Mouse (Mus musculus) lung, embryonic 14.5 days (tissue): ENCODE data around the gene Serpinb1a. TPM values are rescaled to one million over a fixed set of nuclear protein-coding genes. Genes with fewer than 3 reads are reported as not detected.

ENCODE experiments used
- ATAC-seq: fragments of 200-750 bp; cut with Nextera tagmentation; 2 replicates; pipeline ENCODE4 v1.8.0; 2017; ENCODE audit warnings: mild to moderate bottlenecking, moderate TSS enrichment, moderate library complexity; ENCODE audit not compliant: insufficient read depth
- DNase-seq: peaks from one replicate; pipeline ENCODE4 v3.0.0-alpha.2; 2015
- H3K27ac ChIP-seq: fragments of 300-500 bp; sonication (generic); 2 replicates; pipeline ENCODE4 v1.5.1; 2014; ENCODE audit warnings: low read depth, mild to moderate bottlenecking, moderate library complexity
- H3K27me3 ChIP-seq: fragments of 300-500 bp; sonication (generic); 2 replicates; pipeline ENCODE4 v1.6.1; 2014; ENCODE audit warnings: low read length, control low read depth; ENCODE audit not compliant: insufficient read depth
- H3K36me3 ChIP-seq: fragments of 300-500 bp; sonication (generic); 2 replicates; pipeline ENCODE4 v1.6.1; 2014; ENCODE audit warnings: control low read depth; ENCODE audit not compliant: insufficient read depth
- H3K4me1 ChIP-seq: fragments of 300-500 bp; sonication (generic); 2 replicates; pipeline ENCODE4 v1.6.1; 2014; ENCODE audit warnings: antibody characterized with exemption, control low read depth; ENCODE audit not compliant: insufficient read depth
- H3K4me2 ChIP-seq: fragments of 300-500 bp; sonication (generic); 2 replicates; pipeline ENCODE4 v1.6.1; 2014; ENCODE audit warnings: mild to moderate bottlenecking
- H3K4me3 ChIP-seq: fragments of 300-500 bp; sonication (generic); 2 replicates; pipeline ENCODE4 v1.5.1; 2014; ENCODE audit warnings: low read depth, low read length
- H3K9ac ChIP-seq: fragments of 300-500 bp; sonication (generic); 2 replicates; pipeline ENCODE4 v1.6.1; 2014
- H3K9me3 ChIP-seq: fragments of 300-500 bp; sonication (generic); 2 replicates; pipeline ENCODE4 v1.6.1; 2016; ENCODE audit warnings: low read depth, low read length, control low read depth
- CTCF ChIP-seq: IDR thresholded peaks from 2 replicates; pipeline ENCODE4 v1.5.1; 2016; ENCODE audit warnings: antibody characterized with exemption, low read depth
- WGBS: fragments of 180-500 bp; shearing (Covaris S2); extraction: QIAGEN DNeasy Blood & Tissue Kit; methylation state at CpG from one replicate; pipeline ENCODE4 v1.1.7; 2014; 5-methylcytosine and 5-hydroxymethylcytosine counted together
- polyA plus RNA-seq: library from polyadenylated mRNA; unstranded; fragments of >200 nt; fragmentation: Nextera tagmentation; extraction: Ambion mirVana; gene quantifications from 2 replicates; pipeline ENCODE4 v1.2.1, GENCODE M21; 2014

Serpinb1a gene
- polyA plus RNA-seq, 1 experiment from 2014 or later: 5.1 TPM

DNA sequence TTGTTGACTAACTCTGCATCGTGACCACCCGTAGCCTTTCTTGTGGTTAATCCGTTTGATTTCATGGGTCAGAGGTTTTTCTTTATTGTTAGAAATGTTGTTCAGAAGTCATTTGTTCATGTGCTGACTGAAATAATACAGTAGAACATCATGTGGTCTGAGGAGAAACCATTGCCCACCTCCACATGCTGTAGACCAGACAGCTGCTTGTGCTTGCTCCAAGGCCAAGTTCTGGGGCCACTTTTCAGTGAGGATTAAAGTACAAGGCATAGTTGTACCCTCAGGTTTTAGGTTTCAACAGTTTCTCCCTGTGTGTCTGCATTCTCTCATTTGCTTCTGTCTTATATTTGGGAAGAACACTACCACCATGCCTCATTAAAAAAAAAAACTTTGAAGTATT is 43.4 kb downstream of the Serpinb1a start:
- Histone ChIP-seq H3K4me2 (no peak overlapping the region), H3K27ac (no peak overlapping the region), H3K36me3 (peaks cover 37% of the 10 kb centered on the region), H3K27me3 (no peaks in the 10 kb centered on the region), H3K9ac (no peak overlapping the region), H3K4me3 (no peak overlapping the region), H3K4me1 (peaks cover 6% of the 10 kb centered on the region; the same call in 1 of the 2 replicates), H3K9me3 (no peaks in the 10 kb centered on the region)
- no peak for DNase-seq
- TF ChIP-seq CTCF: no peak
- 87% methylated on average over 3 of the region's 3 CpGs for WGBS
- ATAC-seq: no peak

DNA sequence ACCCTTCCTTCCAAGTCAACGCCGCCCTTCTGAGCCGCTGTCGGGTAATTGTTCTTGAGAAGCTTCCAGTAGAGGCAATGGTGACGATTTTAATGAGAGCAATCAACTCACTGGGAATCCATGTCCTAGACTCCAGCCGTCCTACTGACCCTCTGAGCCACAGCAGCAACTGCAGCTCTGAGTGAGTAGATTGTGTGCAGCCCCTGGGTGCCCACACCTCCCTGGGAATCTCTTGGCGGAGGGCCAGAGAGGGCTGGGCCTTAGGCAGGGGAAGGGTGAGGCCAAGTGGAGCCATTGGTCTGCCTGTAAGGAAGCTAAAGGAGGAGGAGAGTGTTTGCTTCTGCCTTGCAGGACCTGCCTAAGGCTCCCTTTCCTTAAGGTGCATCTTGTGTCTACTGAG is 44.2 kb downstream of the Serpinb1a start:
- Histone ChIP-seq H3K4me2 (no peak overlapping the region), H3K9me3 (no peaks in the 10 kb centered on the region), H3K27ac (no peak overlapping the region), H3K36me3 (peaks cover 33% of the 10 kb centered on the region), H3K4me1 (peaks cover 6% of the 10 kb centered on the region; the same call in 1 of the 2 replicates), H3K9ac (no peak overlapping the region), H3K27me3 (no peaks in the 10 kb centered on the region), H3K4me3 (no peak overlapping the region)
- DNase-seq (peak; percentile 27), ATAC-seq (no peak)
- 84% methylated on average over 7 of the region's 7 CpGs for WGBS
- no peak for TF ChIP-seq CTCF

DNA sequence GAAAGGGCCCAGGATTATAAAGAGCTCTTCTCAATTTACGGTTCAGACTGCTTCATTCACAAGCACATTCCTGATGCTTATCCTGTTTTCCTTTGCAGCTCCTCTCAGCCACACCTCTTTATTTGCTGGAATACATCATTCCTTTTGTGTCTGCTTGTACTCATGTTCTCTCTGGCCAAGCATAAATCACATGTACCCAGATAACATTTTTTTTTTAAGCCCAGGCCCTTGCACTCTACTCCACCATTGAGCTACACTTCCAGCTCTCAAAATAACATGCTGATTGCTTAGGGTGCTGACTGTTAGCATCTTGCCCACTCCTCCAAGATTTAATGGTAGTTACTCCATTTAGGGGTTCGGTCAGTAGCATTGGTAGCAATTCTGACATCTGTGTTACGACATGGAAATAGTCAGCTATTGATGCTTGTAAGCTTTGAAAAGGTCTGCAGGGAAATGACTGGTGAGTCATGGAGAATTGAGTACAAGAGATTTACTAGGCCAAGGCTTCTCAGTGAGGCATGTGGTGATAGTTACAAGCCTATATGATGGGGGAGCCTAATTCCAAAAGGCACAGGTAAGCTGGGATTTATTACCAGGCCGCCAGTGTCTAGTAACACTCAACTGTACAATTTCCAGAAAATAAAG is 47.2 kb downstream of the Serpinb1a start:
- no peaks in the 10 kb centered on the region for H3K27me3 ChIP-seq
- 73% methylated on average over 4 of the region's 4 CpGs for WGBS
- no peaks in the 10 kb centered on the region for H3K9me3 ChIP-seq
- peaks cover 22% of the 10 kb centered on the region for H3K36me3 ChIP-seq
- no peak overlapping the region for H3K27ac ChIP-seq
- H3K4me2 ChIP-seq: peak overlapping the region; percentile 88
- no peak for ATAC-seq
- peak overlapping the region; percentile 90 for H3K4me3 ChIP-seq
- DNase-seq: peak; percentile 1
- H3K9ac ChIP-seq: 0 out of 2 replicates have a peak overlapping the region, but pooled peaks have one; percentile 76
- H3K4me1 ChIP-seq: peaks cover 6% of the 10 kb centered on the region; the same call in 1 of the 2 replicates
- no peak for TF ChIP-seq CTCF

DNA sequence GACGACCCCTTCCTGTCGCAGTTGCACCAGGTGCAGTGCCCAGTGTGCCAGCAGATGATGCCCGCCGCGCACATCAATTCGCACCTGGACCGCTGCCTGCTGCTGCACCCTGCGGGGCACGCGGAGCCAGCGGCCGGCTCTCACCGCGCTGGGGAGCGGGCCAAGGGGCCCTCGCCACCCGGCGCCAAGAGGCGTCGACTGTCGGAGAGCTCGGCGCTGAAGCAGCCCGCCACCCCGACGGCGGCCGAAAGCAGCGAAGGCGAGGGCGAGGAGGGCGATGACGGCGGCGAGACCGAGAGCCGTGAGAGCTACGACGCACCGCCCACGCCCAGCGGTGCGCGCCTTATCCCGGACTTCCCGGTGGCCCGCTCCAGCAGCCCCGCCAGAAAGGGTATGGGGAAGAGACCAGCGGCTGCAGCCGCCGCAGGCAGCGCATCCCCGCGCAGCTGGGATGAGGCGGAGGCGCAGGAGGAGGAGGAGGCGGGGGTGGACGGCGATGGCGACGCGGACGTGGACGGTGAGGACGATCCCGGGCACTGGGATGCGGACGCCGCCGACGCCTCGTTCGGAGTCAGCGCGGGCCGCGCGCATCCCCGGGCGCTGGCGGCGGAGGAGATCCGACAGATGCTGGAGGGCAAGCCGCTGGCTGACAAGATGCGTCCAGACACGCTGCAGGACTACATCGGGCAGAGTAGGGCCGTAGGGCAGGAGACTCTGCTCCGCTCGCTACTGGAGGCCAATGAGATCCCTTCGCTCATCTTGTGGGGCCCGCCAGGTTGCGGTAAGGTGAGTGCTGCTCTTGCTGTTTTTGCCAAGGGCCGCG is 48.5 kb downstream of the Serpinb1a start, which contains the start of gene D930007J09Rik:
Gene D930007J09Rik, minus strand, starts transcription at position 591 of the 823 bp plus-strand sequence.
- H3K9ac ChIP-seq: peak within 1 kb of the TSS; percentile 76
- peak within 1 kb of the TSS; percentile 76 for H3K27ac ChIP-seq
- peaks cover 6% of the 10 kb centered on the region; the same call in 1 of the 2 replicates for H3K4me1 ChIP-seq
- no peaks in the 10 kb centered on the region for H3K27me3 ChIP-seq
- H3K4me3 ChIP-seq: peak within 1 kb of the TSS; percentile 90
- DNase-seq (peak; percentile 52), ATAC-seq (peak; percentile 9)
- peaks cover 12% of the 10 kb centered on the region for H3K36me3 ChIP-seq
- WGBS: under 1% methylated on average over 79 of the region's 95 CpGs
- no peaks in the 10 kb centered on the region for H3K9me3 ChIP-seq
- peak within 1 kb of the TSS; percentile 88 for H3K4me2 ChIP-seq
- peak; percentile 0; the same call in 1 of the 2 replicates for TF ChIP-seq CTCF

DNA sequence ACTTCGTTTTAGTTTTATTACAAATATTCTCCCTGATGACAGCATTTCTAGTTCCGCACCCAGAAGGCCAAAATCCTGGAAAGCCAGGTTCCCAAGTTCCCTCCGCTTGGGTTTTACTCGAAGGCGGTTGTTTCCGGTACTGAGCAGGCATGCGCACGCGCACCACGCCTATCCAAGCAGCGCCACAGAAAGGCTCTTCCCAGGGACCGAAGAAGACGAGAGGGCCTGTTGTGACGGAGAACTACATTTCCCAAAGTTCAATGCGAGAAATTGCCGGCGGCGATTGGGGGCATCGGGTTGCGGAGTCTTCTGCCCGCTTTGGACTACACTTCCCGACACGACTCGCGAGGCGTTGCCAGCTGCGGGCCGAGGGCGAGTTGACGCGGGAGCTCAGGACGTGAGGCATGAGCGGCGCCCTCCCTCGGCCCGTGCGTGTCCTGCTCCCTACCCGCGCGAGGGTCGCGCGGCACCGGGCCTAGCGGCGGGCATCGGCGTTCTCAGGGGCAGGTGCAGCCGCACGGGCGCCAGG is 49.2 kb downstream of the Serpinb1a start, which contains the start of gene Wrnip1:
Gene Wrnip1, plus strand, starts transcription at position 346 of the 529 bp plus-strand sequence.
- H3K4me2 ChIP-seq: peak within 1 kb of the TSS; percentile 88
- H3K27ac ChIP-seq: peak within 1 kb of the TSS; percentile 76
- H3K9ac ChIP-seq: peak within 1 kb of the TSS; percentile 76
- no peaks in the 10 kb centered on the region for H3K9me3 ChIP-seq
- WGBS: under 1% methylated on average over 51 of the region's 51 CpGs
- peaks cover 6% of the 10 kb centered on the region; the same call in 1 of the 2 replicates for H3K4me1 ChIP-seq
- peak within 1 kb of the TSS; percentile 90 for H3K4me3 ChIP-seq
- DNase-seq: peak; percentile 99
- ATAC-seq: peak; percentile 98
- TF ChIP-seq CTCF: peak; percentile 38
- H3K36me3 ChIP-seq: peaks cover 8% of the 10 kb centered on the region
- no peaks in the 10 kb centered on the region for H3K27me3 ChIP-seq

DNA sequence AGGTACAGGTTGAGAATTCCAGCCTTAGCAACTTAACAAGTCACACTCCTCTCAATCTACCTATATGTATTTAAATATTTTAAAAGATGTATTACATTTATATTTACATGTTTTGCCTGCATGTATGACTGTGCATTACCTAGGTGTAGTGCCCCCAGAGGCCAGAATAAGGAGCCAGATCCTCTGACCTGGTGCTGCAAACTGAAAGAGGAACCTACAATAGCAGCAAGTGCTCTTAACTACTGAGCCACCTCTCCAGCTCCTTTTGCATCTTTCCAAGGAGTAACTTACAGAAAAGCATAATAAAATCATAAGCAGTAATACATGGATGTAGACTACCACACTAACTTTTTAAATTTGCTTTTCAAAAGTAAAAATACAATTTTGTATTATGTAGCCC is 50.1 kb downstream of the Serpinb1a start:
- H3K9me3 ChIP-seq: no peaks in the 10 kb centered on the region
- H3K4me3 ChIP-seq: peak overlapping the region; percentile 90; the same call in 1 of the 2 replicates
- no peaks in the 10 kb centered on the region for H3K27me3 ChIP-seq
- H3K9ac ChIP-seq: no peak overlapping the region
- H3K27ac ChIP-seq: no peak overlapping the region
- DNase-seq (no peak), ATAC-seq (no peak)
- peak; percentile 22; the same call in 1 of the 2 replicates for TF ChIP-seq CTCF
- peaks cover 6% of the 10 kb centered on the region; the same call in 1 of the 2 replicates for H3K4me1 ChIP-seq
- H3K4me2 ChIP-seq: peak overlapping the region; percentile 88
- H3K36me3 ChIP-seq: no peaks in the 10 kb centered on the region; the same call in 1 of the 2 replicates
